Mouse (Mus musculus) liver, postnatal 0 days (tissue): ENCODE measurements around the gene Pkd1l2.

ENCODE experiments used
- CTCF ChIP-seq: sonication (generic); IDR thresholded peaks from 2 replicates; pipeline ENCODE4 v1.5.1; 2016; ENCODE audit warnings: antibody characterized with exemption, low read depth
- EP300 ChIP-seq: IDR thresholded peaks from 2 replicates; pipeline ENCODE4 v1.6.1; 2016; ENCODE audit warnings: antibody characterized with exemption, low read depth, mild to moderate bottlenecking

GRCm38 (mm10) chr8:117082399-117082872 is at the start of gene Pkd1l2:
- TF ChIP-seq CTCF (no peak), EP300 (no peak)
